ENCODE assay signal across 8 mouse cellular contexts in genomic region chr6:91115863-91116243, GRCm38 (mm10). TPM values are rescaled to one million over a fixed set of nuclear protein-coding genes. Genes with fewer than 3 reads are reported as not detected.
DNase-seq lines count a peak whose midpoint lies in the region; ATAC-seq lines count a peak whose summit lies in the region.

No protein-coding gene starts in this region.

- H3K4me3 ChIP-seq in heart, embryonic 10.5 days: peak overlapping the region; percentile 86
- peak overlapping the region; percentile 59 for H3K4me3 ChIP-seq in hindbrain, embryonic 16.5 days (ENCODE audit: low read length)

- intact Hi-C loops in heart, postnatal 36 days (cut with DNase I): no loop called here
- intact Hi-C loops in gastrocnemius, postnatal 36 days (cut with DNase I): loop anchor here (5.0 kb wide), 1 partner anchor 34 kb away; no protein-coding TSS in a partner anchor

- no peaks in the 10 kb centered on the region for H3K9me3 ChIP-seq in heart, embryonic 10.5 days
- no peaks in the 10 kb centered on the region for H3K9me3 ChIP-seq in hindbrain, embryonic 16.5 days (ENCODE audit: control insufficient read depth, low read length)

- H3K27me3 ChIP-seq in heart, embryonic 10.5 days (ENCODE audit: insufficient read depth, poor library complexity, severe bottlenecking): peaks cover 16% of the 10 kb centered on the region; the same call in 1 of the 2 replicates
- H3K27me3 ChIP-seq in hindbrain, embryonic 16.5 days (replicated peaks; ENCODE audit: control insufficient read depth, insufficient read depth, low read length): no peaks in the 10 kb centered on the region

- 18% methylated on average over 4 of the region's 4 CpGs for WGBS in heart, embryonic 10.5 days
- WGBS in hindbrain, embryonic 16.5 days: 21% methylated on average over 4 of the region's 4 CpGs

- peak overlapping the region; percentile 93 for H3K27ac ChIP-seq in heart, embryonic 10.5 days
- H3K27ac ChIP-seq in hindbrain, embryonic 16.5 days (ENCODE audit: low read depth, low read length): peak overlapping the region; percentile 87; the same call in 1 of the 2 replicates

- no peaks in the 10 kb centered on the region for H3K36me3 ChIP-seq in heart, embryonic 10.5 days
- H3K36me3 ChIP-seq in hindbrain, embryonic 16.5 days (ENCODE audit: control insufficient read depth, insufficient read depth, low read length): no peaks in the 10 kb centered on the region

- no peak for DNase-seq in heart, embryonic 10.5 days (ENCODE audit: low spot score)
- DNase-seq in heart, postnatal 36 days: no peak
- DNase-seq in c-Kit-negative CD71-positive TER-119-positive erythroid progenitor cells, embryonic 14.5 days (ENCODE audit: low read depth, low spot score): peak; percentile 71
- no peak for DNase-seq in adrenal gland, adult 2 months
- no peak for DNase-seq in frontal cortex, postnatal 25 days (ENCODE audit: low spot score in 2 of 2)
- DNase-seq in gastrocnemius, postnatal 36 days: no peak

- H3K4me2 ChIP-seq in hindbrain, embryonic 16.5 days (ENCODE audit: low read length): peak overlapping the region; percentile 72

- H3K9ac ChIP-seq in hindbrain, embryonic 16.5 days (ENCODE audit: low read depth, low read length): peak overlapping the region; percentile 81

- peak; percentile 1; the same call in 1 of the 2 replicates for ATAC-seq in hindbrain, embryonic 16.5 days
- ATAC-seq in megakaryocyte-erythroid progenitor cell, adult 5-6 weeks (replicated peaks; ENCODE audit: low FRiP score, low TSS enrichment, poor library complexity, severe bottlenecking): peak; percentile 36

- peaks cover 22% of the 10 kb centered on the region for H3K4me1 ChIP-seq in heart, embryonic 10.5 days
- H3K4me1 ChIP-seq in hindbrain, embryonic 16.5 days (ENCODE audit: control insufficient read depth, insufficient read depth, low read depth, low read length): peaks cover 25% of the 10 kb centered on the region

RNA-seq across cellular contexts. Expression of gene Nup210, which starts 0.8 kb away (rescaled TPM):
- polyA plus RNA-seq in heart, embryonic 10.5 days (2016; fragmentation: Nextera tagmentation; extraction: Ambion mirVana): 10.7 and 11.6 TPM in 2 replicates
- total RNA-seq in heart, postnatal 36 days (2021): 1 to 10 TPM; 2.3 to 4.8 TPM
- 15.0 and 21.2 TPM in 2 replicates for polyA plus RNA-seq in hindbrain, embryonic 16.5 days (2015; fragmentation: Nextera tagmentation; extraction: Ambion mirVana)
- 135 and 191 TPM in 2 replicates for total RNA-seq in megakaryocyte-erythroid progenitor cell, adult 5-6 weeks (2014; fragmentation: Nextera tagmentation)
- total RNA-seq in megakaryocyte-erythroid progenitor cell, adult 5-6 weeks (2017): 76.4 and 185 TPM in 2 replicates
- total RNA-seq in adrenal gland, adult 2 months (2021): 1 to 10 TPM; 4.1 to 4.5 TPM
- 6.3 and 6.7 TPM in 2 replicates for polyA plus RNA-seq in adrenal gland, adult 2 months (2012; rRNA removed)
- total RNA-seq in gastrocnemius, postnatal 36 days (2021): 10 to 100 TPM; 21.1 to 26.3 TPM

RNA-seq across cellular contexts. Expression of gene Hdac11, which starts 40.6 kb away (rescaled TPM):
- polyA plus RNA-seq in heart, embryonic 10.5 days (2016; fragmentation: Nextera tagmentation; extraction: Ambion mirVana): 6.4 and 6.8 TPM in 2 replicates
- total RNA-seq in heart, postnatal 36 days (2021): 10 to 100 TPM; 15.7 to 16.7 TPM
- 50.1 and 53.5 TPM in 2 replicates for polyA plus RNA-seq in hindbrain, embryonic 16.5 days (2015; fragmentation: Nextera tagmentation; extraction: Ambion mirVana)
- 2.1 and 8.1 TPM in 2 replicates for total RNA-seq in megakaryocyte-erythroid progenitor cell, adult 5-6 weeks (2014; fragmentation: Nextera tagmentation)
- total RNA-seq in megakaryocyte-erythroid progenitor cell, adult 5-6 weeks (2017): 0.99 and 1.0 TPM in 2 replicates
- 10 to 100 TPM in 1 of 2 experiments, 1 to 10 TPM in 1; 6.9 to 14.6 TPM for total RNA-seq in adrenal gland, adult 2 months (2021)
- polyA plus RNA-seq in adrenal gland, adult 2 months (2012; rRNA removed): 8.1 and 11.8 TPM in 2 replicates
- 1 to 10 TPM; 3.7 to 4.0 TPM for total RNA-seq in gastrocnemius, postnatal 36 days (2021)
